Mouse (Mus musculus): ENCODE measurements around the gene Pla2g7. TPM values are rescaled to one million over a fixed set of nuclear protein-coding genes. Genes with fewer than 3 reads are reported as not detected.
"Not testable (repeated sequence)": the region's sequence is repeated elsewhere in the genome, so short reads cannot be mapped to it uniquely, and the experiment has no call there.

Pla2g7 gene
- 7.3 and 8.5 TPM in 2 replicates for polyA plus RNA-seq (2016; fragmentation: Nextera tagmentation; extraction: Ambion mirVana)

DNA sequence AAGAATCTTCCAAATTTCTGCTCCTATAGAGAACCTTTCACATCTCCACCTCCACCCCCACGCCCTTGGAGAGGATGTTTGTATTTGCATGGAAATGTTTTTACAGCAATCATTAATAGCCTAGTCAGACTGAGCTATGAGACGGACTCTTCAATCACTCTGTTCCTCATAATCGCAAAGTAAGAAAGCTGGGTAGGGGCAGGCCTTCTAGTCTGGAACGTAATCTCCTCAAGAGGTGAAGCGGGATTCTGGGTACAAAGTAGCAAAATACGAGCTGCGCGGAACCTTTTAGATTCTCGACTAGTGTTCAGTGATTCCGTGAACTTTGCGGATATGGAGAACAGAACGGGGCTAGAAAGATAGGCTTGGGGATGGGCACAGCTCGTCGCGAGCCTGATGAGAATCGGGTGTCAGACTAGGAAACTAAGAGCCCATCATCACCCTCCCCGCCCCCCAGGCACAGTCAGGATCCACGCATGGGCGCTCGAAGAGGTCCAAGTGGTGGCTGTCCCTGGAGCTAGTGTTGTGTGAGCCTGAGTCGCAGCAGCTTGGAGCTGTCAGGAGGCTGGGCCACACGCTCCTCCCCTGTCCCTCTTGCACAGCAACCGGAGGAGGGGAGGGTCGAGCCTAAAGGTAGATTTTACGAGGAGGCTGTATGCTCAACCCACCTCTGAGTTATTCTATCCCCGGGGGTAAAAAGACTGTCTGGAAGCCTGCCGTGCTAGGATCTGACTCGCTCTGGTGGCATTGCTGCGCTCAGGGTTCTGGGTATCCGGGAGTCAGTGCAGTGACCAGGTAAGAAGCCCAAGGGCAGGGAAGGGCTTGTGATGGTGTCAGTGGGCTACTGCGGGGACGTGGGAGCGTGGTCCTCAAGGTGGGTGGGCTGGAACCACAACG, at the start of gene Pla2g7:
TSS of gene Pla2g7 (plus strand) at position 107 of the 897 bp plus-strand sequence.
- H3K9me3 ChIP-seq, result no peaks in the 10 kb centered on the region
- under 1% methylated on average over 34 of the region's 34 CpGs for WGBS

DNA sequence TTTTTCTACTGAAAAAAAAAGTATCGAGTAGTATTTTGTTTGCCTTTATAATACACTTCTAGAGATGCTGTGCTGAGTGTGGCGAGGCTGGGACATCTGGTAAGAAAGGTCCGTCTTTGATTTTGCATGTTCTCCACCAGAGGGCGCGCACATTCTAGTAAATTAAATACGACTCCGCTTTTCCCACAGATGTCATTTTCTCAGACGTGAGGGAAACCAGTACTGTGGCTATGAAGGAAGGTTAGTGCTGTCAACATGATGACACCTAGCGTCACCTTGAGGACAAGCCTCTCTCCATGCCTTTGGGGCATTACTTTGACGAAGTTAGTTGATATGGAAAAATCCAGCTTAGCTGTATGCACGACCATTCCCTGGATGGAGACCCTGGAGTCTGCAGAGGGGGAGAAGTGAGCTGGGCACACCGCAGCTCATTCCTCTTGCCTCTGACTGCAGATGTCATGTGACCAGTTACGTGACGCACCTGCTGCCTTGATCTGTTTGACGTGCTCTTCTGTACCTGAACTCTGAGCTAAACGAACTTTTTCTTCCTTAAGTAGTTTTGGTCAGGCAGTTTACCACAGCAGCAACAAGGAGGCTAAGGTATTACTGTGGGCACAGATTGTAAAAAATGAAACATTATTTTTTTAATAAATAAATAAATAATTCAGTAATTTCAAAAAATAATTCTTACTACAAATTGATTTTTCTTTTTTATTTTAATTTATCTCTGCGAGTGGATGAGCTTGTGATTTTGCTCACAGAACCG, 49.1 kb upstream of the Pla2g7 start:
- Histone ChIP-seq H3K36me3 (no peaks in the 10 kb centered on the region), H3K27ac (no peak overlapping the region), H3K9ac (no peak overlapping the region), H3K27me3 (no peaks in the 10 kb centered on the region), H3K4me1 (no peaks in the 10 kb centered on the region), H3K4me3 (no peak overlapping the region), H3K4me2 (replicated peaks) (no peak overlapping the region), H3K9me3 (peaks cover 6% of the 10 kb centered on the region; the same call in 1 of the 2 replicates)
- WGBS, result 28% methylated on average over 18 of the region's 18 CpGs
- ATAC-seq (ENCODE audit: insufficient number of reproducible peaks, insufficient read depth, low FRiP score, low TSS enrichment), result no peak

More for the DNA sequence above, at the start of gene Pla2g7:
- H3K4me3 ChIP-seq, result peak within 1 kb of the TSS; percentile 46
- ATAC-seq (ENCODE audit: insufficient number of reproducible peaks, insufficient read depth, low FRiP score, low TSS enrichment), result peak; percentile 89
- peaks cover 7% of the 10 kb centered on the region; the same call in 1 of the 2 replicates for H3K4me1 ChIP-seq
- H3K9ac ChIP-seq, result peak within 1 kb of the TSS; percentile 48
- H3K36me3 ChIP-seq, result no peaks in the 10 kb centered on the region
- H3K4me2 ChIP-seq (replicated peaks), result peak within 1 kb of the TSS; percentile 79
- H3K27me3 ChIP-seq, result no peaks in the 10 kb centered on the region
- no peak within 1 kb of the TSS; the same call in 1 of the 2 replicates for H3K27ac ChIP-seq

DNA sequence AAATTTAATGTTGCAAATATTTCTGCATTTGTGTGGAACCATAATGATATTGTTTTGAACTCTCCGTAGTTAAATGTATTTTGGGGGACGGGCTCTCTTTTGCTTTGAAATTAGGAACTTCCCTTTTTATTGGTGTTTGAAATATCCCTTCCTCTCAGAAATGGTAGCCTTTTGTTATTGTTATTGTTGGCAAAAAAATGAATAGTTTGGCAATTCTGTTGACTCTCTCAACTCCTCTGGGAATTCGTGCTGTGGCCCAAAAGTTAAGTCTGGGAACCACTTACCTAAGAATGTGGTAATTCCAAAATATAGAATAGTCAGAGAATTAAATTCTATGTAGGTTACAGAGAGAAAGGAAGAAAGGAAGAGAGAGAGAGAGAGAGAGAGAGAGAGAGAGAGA, 47.7 kb upstream of the Pla2g7 start:
- Histone ChIP-seq H3K4me3 (no peak overlapping the region), H3K4me1 (no peaks in the 10 kb centered on the region), H3K27me3 (no peaks in the 10 kb centered on the region), H3K27ac (no peak overlapping the region), H3K9me3 (no peaks in the 10 kb centered on the region), H3K36me3 (no peaks in the 10 kb centered on the region), H3K9ac (no peak overlapping the region), H3K4me2 (replicated peaks) (no peak overlapping the region)
- 87% methylated on average over 3 of the region's 3 CpGs for WGBS
- ATAC-seq (ENCODE audit: insufficient number of reproducible peaks, insufficient read depth, low FRiP score, low TSS enrichment), result no peak

DNA sequence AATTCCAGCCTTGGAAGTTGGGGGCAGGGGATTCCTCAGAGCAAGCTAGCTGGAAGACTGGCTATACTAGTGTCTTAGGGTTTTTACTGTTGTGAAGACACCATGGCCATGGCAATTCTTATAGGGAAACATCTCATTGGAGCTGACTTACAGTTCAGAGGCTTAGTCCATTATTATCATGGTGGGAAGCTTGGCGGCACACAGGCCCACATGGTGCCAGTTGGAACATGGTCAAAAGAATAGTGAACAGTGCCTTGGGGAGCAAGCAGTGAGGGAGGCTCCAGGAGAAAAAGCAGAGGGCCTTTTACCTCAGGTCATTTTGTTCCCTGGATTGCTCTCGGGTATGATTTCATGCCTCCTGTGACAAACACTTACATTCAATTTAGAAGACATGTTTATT, 37.4 kb upstream of the Pla2g7 start:
- no peaks in the 10 kb centered on the region for H3K36me3 ChIP-seq
- ATAC-seq (ENCODE audit: insufficient number of reproducible peaks, insufficient read depth, low FRiP score, low TSS enrichment), result no peak

DNA sequence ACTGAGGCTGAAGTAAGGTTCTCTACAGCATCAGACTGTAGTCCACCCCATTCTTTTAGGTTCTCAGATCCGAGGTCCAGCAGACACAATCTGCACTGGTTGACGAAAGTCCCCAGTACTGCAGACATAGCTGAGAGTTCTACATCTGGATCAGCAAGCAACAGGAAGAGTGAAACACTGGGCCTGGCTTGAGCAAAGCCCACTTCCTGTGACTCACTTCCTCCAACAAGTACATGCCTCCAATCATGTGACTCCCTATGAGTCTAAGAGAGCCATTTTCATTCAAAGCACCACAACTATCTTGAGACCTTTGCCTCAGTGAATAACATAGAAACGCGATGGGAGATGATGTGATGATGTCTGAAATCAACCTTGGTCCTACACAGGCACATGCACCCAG, 36.7 kb upstream of the Pla2g7 start:
- Histone ChIP-seq H3K9ac (no peak overlapping the region), H3K4me3 (no peak overlapping the region), H3K27me3 (no peaks in the 10 kb centered on the region), H3K4me1 (peaks cover 6% of the 10 kb centered on the region), H3K27ac (no peak overlapping the region), H3K36me3 (no peaks in the 10 kb centered on the region), H3K9me3 (no peaks in the 10 kb centered on the region), H3K4me2 (replicated peaks) (no peak overlapping the region)
- no peak for ATAC-seq (ENCODE audit: insufficient number of reproducible peaks, insufficient read depth, low FRiP score, low TSS enrichment)
- WGBS, result 94% methylated on average over 4 of the region's 4 CpGs

More for the DNA sequence above, 37.4 kb upstream of the Pla2g7 start:
- H3K27ac ChIP-seq, result no peak overlapping the region
- no peak overlapping the region for H3K4me3 ChIP-seq
- no peak overlapping the region for H3K9ac ChIP-seq
- H3K4me1 ChIP-seq, result peaks cover 6% of the 10 kb centered on the region
- H3K27me3 ChIP-seq, result no peaks in the 10 kb centered on the region
- H3K4me2 ChIP-seq (replicated peaks), result no peak overlapping the region
- 86% methylated on average over 2 of the region's 2 CpGs for WGBS
- no peaks in the 10 kb centered on the region for H3K9me3 ChIP-seq

DNA sequence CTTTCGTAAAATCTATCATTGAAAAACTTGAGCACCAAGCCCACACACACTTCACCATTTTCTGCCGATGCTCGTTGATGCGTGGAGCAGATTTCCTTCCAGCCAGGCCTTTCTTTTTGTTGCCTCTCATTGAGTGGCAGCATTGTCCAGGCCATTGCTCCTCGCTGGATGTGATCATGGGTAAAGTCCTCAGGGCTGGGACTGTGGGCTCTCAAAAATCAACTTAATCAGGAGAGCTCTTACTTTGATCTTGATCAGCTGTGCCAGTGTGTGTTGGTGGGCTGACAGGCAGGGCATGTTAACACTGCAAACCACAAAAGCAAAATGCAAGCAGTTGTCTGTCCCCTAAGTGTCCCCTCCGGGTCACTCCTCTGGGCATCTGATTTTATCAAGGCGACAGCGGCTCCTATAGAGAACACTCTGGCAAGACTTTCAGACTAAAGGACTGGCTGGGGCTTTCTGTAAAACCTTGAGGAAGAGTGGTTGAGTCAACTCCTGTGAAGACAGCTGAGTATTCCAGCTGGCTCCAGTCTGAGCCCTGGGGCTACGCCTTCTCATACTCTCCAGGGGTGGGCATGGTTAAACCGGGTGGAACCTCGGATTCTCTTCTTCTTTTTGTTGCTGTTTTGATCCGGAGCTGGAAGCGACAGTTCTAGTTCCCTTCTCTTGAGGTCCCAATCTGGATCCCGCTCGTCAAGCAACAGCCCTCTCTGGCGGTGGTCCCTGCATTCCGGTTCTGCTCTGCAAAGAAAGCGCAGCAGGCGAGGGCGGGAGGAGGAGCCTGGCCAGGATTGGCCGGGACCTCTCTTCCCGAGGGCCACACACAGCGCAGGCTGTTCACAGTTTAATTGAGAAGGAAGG, 33.3 kb upstream of the Pla2g7 start:
- H3K27me3 ChIP-seq, result no peaks in the 10 kb centered on the region
- 14% methylated on average over 23 of the region's 23 CpGs for WGBS
- ATAC-seq (ENCODE audit: insufficient number of reproducible peaks, insufficient read depth, low FRiP score, low TSS enrichment), result peak; percentile 84
- 0 out of 2 replicates have a peak overlapping the region, but pooled peaks have one; percentile 2 for H3K27ac ChIP-seq
- H3K4me2 ChIP-seq (replicated peaks), result peak overlapping the region; percentile 53
- peak overlapping the region; percentile 27 for H3K4me3 ChIP-seq
- H3K4me1 ChIP-seq, result peaks cover 6% of the 10 kb centered on the region
- H3K9ac ChIP-seq, result 0 out of 2 replicates have a peak overlapping the region, but pooled peaks have one; percentile 24
- no peaks in the 10 kb centered on the region for H3K9me3 ChIP-seq
- no peaks in the 10 kb centered on the region for H3K36me3 ChIP-seq

DNA sequence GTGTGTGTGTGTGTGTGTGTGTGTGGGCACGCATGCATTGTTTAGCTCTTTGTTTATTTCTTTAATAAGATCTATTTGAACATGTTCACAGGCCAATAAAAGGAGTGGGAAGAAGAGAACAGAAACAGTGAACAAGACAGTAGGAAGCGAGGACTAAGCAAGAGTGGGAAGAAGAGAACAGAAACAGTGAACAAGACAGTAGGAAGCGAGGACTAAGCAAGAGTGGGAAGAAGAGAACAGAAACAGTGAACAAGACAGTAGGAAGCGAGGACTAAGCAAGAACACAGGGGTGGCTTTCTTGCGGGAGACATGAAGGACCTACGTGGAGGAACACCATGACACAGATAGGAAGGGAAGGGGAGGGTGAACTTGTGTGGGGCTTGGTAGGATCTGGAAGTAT, 31.1 kb upstream of the Pla2g7 start:
- H3K9ac ChIP-seq; H3K4me2 ChIP-seq (replicated peaks); H3K9me3 ChIP-seq; H3K36me3 ChIP-seq; H3K4me1 ChIP-seq; H3K27ac ChIP-seq; ATAC-seq (ENCODE audit: insufficient number of reproducible peaks, insufficient read depth, low FRiP score, low TSS enrichment); H3K27me3 ChIP-seq; H3K4me3 ChIP-seq: not testable (repeated sequence)
- 93% methylated on average over 6 of the region's 6 CpGs for whole genome bisulfite sequencing

DNA sequence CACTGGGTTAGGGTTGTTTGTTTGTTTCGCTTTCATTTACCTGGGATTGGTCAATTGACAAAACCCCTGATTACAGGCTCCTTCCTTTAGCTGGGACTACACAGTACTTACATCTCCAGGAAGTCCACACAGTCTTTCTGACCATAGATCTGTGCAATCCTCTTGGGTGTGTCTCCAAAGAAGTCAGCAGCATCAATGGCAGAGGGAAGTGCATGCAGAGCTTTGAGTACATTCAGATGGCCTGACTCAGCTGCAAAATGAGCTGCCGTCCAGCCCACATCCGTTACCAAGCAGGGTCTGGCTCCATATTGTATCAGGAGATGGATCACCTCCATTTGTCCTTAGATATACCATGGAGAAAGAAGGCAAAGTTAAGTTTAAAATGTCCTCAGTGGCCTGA, 29.1 kb upstream of the Pla2g7 start:
- no peaks in the 10 kb centered on the region for H3K9me3 ChIP-seq
- H3K4me1 ChIP-seq, result peaks cover 6% of the 10 kb centered on the region
- 93% methylated on average over 3 of the region's 3 CpGs for WGBS
- H3K27me3 ChIP-seq, result no peaks in the 10 kb centered on the region
- no peak overlapping the region for H3K4me2 ChIP-seq (replicated peaks)
- no peak overlapping the region for H3K4me3 ChIP-seq
- H3K36me3 ChIP-seq, result no peaks in the 10 kb centered on the region
- no peak for ATAC-seq (ENCODE audit: insufficient number of reproducible peaks, insufficient read depth, low FRiP score, low TSS enrichment)
- H3K9ac ChIP-seq, result no peak overlapping the region
- no peak overlapping the region for H3K27ac ChIP-seq

DNA sequence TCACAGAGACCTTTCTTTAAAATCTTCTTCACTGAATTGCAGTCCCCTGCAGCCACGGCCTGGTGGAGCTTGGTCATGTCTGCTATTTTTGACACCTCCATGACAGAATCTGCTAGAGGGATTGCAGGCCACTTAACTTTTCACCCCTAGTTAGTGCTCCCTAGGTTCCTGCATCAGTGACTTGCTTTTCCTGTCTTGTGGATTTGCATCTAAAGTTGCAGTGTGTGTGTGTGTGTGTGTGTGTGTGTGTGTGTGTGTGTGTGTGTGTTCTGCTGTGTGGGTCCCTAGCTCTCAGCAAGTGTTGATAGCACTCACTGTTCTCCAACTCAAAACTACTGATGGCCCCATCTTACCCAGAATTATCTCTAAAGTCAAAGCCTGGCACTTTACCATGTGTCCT, 24.4 kb upstream of the Pla2g7 start, which contains the start of gene Ankrd66:
TSS of gene Ankrd66 (minus strand) at position 101 of the 400 bp plus-strand sequence.
- no peaks in the 10 kb centered on the region for H3K9me3 ChIP-seq
- no peaks in the 10 kb centered on the region for H3K36me3 ChIP-seq
- ATAC-seq (ENCODE audit: insufficient number of reproducible peaks, insufficient read depth, low FRiP score, low TSS enrichment), result no peak
- no peak within 1 kb of the TSS for H3K27ac ChIP-seq
- H3K4me1 ChIP-seq, result no peaks in the 10 kb centered on the region
- no peak within 1 kb of the TSS for H3K4me3 ChIP-seq
- H3K4me2 ChIP-seq (replicated peaks), result no peak within 1 kb of the TSS
- no peak within 1 kb of the TSS for H3K9ac ChIP-seq
- H3K27me3 ChIP-seq, result no peaks in the 10 kb centered on the region
- 68% methylated on average over 1 of the region's 1 CpGs for WGBS

DNA sequence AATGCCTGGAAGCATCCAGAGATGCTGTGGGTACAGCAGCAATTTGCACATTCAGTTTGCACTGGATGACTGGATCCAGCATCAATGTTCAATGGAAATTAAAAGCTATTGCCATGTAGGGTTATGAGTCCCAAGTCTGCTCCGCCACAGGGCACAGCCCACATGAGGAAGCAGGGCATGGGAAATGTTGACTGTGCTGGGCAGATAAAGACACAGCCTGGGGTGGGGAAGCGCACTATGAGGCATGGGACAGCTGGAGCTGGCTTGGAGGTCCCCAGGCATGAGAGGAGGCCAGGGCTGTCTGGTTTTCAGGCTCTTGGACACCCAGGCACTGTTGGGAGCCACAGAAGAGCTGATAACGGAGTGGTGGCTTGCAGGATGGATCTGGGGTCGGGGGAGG, 23.9 kb upstream of the Pla2g7 start:
- 76% methylated on average over 4 of the region's 4 CpGs for WGBS
- no peak overlapping the region for H3K27ac ChIP-seq
- no peaks in the 10 kb centered on the region for H3K27me3 ChIP-seq
- H3K4me2 ChIP-seq (replicated peaks), result no peak overlapping the region
- no peak for ATAC-seq (ENCODE audit: insufficient number of reproducible peaks, insufficient read depth, low FRiP score, low TSS enrichment)
- no peaks in the 10 kb centered on the region for H3K9me3 ChIP-seq
- H3K36me3 ChIP-seq, result no peaks in the 10 kb centered on the region
- H3K9ac ChIP-seq, result no peak overlapping the region
- no peak overlapping the region for H3K4me3 ChIP-seq
- no peaks in the 10 kb centered on the region for H3K4me1 ChIP-seq

DNA sequence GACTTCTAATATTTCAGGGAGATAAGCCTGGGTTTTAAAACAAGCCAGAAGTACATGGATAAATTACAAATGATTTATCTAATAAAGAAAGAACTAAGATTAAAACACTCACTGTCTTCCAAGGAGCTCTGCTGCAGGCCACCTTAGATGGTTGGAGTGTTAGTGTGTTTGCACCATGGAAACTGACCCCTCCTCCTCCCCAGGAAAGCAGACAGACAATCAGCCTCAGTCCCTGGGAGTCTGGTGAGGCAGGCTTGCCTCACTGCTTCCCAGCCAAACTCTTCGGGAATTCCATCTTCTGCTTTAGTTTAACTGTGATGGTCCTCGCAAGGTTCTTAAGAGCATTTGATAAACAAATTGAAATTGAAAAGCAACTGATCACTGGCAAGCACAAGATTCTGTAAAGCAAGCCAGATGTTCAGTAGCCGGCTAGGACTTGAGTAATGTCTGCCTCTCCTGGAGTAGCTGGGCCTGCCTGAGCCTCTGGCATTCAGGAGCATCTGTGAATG, 16.7 kb upstream of the Pla2g7 start:
- ATAC-seq (ENCODE audit: insufficient number of reproducible peaks, insufficient read depth, low FRiP score, low TSS enrichment), result no peak
- Histone ChIP-seq H3K9ac (no peak overlapping the region), H3K4me3 (no peak overlapping the region), H3K27me3 (no peaks in the 10 kb centered on the region), H3K36me3 (no peaks in the 10 kb centered on the region), H3K27ac (no peak overlapping the region), H3K9me3 (no peaks in the 10 kb centered on the region), H3K4me2 (replicated peaks) (no peak overlapping the region), H3K4me1 (no peaks in the 10 kb centered on the region)
- WGBS, result 23% methylated on average over 3 of the region's 3 CpGs

All from embryonic facial prominence, embryonic 12.5 days (tissue).